Mouse (Mus musculus) CD4-positive, CD25-positive, alpha-beta regulatory T cell, adult 4 months (primary cell): ENCODE results near the gene Fam20c. TPM values are rescaled to one million over a fixed set of nuclear protein-coding genes. Genes with fewer than 3 reads are reported as not detected.

Experiments
- ATAC-seq: one replicate; pipeline ENCODE4 v1.8.0; 2017
- polyA plus RNA-seq, 2 experiments: library from polyadenylated mRNA; unstranded; fragments of 100-300 nt; shearing (Covaris generic); gene quantifications; one replicate each; pipeline ENCODE4 v1.2.1; 2017

Fam20c gene
- polyA plus RNA-seq, 2 experiments from 2014 or later = not detected

DNA sequence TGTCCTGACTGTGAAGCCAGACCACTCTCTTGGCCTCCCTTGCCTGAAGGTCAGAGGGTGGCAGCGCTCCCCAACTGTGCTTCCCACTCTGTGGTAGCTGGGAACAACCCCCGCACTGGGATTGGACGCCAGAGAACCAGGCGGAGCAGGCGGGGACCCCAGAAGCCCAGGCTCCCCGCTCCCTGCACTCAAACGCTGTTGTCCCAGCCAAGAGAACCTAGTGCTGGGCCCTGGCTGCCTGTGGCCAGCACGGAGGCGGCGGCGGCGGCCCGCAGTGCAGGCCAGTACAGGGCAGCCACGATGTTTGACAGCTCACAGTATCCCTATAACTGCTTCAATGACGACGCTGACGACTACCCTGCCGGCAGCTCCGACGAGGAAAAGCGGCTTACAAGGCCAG, 65.5 kb downstream of the Fam20c start, which contains the start of gene Gm5294:
Gene Gm5294, plus strand, starts transcription at position 301 of the 400 bp plus-strand sequence.
- ATAC-seq = no peak

DNA sequence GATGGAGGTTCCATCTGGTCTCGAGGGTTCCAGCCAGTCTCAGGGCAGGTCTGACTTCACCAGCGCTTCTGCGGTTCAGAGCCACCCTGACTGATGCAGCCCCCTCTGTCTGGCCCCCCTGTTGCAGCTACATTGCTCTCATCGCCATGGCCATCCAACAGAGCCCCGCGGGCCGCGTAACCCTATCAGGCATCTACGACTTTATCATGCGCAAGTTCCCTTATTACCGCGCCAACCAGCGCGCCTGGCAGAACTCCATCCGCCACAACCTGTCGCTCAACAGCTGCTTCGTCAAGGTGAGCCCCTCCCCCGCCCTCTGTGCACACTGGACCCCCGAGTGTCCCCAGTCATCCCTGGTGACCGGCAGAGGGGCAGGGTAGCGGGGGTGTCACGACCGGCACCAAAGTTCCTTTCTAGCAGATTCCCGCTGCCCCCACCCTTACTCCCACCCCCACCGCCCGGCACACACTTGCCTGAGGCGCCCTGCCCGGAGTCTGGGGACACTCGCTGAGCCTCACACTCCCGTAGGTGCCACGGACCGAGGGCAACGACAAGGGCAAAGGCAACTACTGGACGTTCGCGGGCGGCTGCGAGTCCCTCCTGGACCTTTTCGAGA, 66.5 kb downstream of the Fam20c start:
- ATAC-seq = no peak

DNA sequence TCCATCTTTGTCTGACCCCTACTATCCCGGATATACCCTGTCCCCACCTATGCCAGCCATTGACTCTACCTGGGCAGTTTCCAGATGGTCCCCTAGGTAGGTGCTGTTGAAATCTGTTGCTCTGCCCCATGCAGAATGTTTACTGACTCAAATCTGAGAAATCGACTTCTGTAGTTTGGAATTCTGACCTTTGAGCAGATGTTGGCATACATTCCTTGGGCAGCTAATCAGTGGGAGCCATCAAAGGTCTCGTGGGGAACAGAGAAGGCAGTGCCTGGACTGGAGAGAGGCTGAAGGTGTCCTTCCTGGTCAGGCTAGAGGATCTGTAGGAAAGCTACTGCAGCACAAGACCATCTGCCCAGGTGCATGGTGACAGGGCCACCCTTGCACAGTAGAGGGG, 70.8 kb downstream of the Fam20c start:
- ATAC-seq = no peak

DNA sequence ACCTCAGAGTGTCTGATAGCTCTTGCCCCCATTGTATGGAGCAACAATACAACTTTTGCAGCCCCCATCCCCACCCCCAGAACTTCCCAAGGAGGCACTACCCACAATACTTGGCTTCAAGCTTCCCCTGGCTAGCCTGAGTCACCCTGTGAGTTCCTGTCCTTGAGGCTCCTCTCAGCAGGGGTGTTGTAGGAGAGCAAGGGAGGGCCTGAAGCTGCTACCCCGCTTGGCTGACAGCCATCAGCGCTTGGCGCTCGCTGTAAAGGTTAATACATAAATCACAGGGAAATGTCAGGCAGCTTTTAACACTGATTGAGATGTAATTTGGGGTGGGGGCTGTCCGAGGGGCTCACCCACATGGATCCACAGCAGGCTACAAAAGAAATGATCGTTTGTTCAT, 79.1 kb downstream of the Fam20c start:
- no peak for ATAC-seq

DNA sequence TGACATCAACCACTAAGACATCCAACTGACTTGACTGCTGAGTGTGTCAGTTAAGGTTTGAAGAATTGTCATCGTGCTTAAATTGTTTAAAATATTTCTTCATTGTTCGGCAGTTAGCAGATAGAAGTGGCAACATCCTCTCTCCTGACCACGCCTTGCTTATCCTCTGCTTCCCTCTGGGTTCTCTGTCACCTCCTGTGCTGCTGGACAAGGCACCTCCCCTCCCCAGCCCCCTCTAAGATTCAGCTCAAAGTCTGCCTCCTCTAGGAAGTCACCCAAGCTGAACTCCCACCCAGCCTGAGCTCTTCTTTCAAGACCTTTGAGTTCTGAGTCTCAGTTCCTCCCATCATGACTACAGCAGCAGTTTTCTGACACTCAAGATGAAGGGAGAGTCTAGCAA, 80.6 kb downstream of the Fam20c start:
- ATAC-seq = no peak

DNA sequence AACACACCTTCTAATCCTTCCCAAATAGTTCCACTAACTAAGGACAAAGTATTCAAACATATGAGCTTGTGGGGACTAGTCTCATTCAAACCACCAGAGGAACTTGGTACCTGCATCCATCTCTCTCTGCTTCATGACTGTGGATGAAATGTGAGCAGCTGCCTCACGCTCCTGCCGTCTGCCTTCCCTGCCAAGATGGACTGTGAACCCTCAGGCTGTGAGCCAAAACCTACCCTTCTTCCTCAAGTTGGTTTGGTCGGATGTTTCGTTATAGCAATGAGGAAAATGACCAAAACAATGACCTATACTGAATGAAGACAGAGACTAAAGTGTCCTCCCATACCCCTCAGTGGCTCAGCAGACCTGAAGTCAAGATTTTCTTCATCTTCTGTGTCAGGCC, 86.7 kb downstream of the Fam20c start:
- ATAC-seq = no peak

DNA sequence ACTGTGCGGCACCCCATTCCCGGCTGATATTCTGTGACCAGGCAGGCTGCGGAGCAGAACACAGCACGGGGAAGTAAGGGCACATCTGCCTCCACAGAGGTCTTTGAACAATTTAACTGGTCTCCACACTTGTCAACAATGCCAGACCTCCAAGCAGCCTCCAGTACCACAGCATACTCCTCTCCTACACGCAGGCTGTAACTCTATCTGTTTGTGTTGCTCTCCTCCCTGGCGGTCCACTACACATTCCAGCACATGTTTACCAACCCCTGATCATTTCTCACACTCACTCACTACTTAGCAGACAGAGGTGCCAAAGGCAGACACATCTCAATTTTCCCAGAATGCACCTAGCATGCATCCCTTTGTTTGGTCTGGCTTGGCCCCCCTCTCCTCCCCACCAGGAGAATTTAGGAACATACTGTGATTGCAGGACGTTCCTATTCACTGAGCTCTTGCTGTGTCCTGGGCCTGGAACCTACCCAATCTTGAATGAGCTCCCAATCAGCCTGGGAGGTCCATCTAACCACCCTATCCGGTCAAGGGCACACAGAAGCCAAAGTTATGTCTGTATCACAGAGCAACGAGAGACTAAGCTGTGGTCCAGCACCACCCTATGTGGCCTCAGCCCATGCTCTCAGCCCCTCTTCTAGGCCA, 89.0 kb downstream of the Fam20c start:
- no peak for ATAC-seq

DNA sequence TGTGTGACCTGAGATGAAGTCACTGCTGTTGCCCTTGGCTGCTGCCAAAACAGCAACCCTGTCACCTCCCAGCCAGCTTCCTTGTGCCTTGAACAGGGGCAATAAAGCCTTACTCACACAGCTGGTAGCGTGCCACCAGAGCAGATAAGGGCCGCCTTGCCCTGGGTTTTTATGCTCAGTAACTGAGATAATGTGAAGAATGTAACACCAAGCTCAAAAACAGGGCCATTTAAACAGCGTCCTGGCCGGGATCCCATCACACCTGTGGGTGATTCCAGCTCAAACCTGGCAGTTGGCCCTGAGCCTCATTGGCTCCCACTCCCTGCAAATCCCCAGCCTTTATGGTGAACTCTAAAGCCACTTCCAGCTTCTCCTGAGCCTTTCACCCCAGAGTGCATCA, 92.2 kb downstream of the Fam20c start:
- ATAC-seq = no peak

DNA sequence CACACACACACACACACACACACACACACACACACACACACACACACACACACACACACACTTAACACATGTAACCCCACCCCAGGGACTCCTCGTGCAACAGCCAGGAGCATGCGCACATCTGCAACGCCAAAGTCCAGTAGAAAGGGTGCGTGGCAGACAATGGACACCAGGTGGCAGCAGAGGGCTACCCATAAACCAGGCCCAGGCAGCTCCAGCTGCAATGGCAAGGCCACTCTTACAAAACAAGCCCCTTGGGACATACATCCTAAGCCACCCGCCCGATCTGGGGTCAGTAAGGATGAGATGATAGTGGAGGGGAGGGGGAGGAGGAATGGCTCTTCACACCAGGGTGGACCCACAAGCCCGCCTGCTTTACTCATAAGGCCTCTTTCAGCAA, 93.8 kb downstream of the Fam20c start:
- ATAC-seq = no peak

DNA sequence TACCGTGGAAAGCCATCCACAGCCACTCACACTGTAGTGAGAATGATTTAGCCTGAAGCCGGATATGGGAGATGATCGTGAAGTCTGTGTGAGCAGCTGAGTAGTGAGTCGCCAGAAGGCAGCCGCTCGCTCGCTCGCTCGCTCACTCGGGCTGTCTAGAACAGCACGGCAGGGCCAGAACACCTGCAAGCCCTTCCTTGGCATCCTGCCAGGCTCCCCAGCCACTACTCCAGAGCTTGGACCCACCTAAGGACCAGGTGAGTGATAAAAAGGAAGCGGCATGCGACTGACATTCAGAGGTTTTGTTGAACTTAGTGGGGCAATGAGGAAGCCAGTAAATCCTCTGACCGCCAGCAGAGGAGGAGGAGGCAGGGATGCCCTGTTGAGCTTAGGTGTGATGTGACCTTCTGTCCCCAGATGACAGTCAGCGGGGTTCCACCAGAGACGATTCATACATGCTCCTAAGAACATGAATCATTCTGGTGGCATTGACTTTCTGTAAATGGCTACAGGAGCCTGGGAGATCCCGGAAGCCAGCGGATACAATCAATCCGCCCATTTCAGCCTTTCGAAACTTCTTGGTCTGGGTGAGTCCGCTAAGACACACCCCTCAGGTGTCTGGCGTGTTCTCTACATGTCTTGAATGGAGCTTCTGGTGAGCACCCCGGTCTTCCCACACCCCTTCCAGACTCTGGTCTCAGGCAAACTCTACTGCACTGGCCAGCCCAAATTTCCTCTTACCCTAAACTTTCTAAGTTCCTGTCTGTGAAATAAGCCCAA, 95.6 kb downstream of the Fam20c start:
- no peak for ATAC-seq

DNA sequence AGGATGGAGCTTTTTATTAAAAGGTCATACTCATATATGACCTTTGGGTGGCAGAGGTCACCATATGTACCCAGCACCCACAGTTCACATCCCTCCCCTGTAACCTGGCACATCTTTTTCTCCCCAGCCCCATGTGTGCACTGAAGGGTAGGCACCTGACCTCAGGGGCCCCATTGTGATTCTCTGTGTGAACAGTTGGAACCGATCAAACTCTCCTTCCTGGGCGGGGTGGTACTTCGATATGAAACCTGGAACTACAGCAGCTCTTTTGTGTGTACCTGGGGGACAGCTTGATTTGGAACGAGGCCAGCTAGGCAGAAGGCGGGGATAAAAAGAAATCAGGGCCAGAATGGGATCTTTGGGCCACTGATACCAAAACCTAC, 96.1 kb downstream of the Fam20c start:
- ATAC-seq = no peak

DNA sequence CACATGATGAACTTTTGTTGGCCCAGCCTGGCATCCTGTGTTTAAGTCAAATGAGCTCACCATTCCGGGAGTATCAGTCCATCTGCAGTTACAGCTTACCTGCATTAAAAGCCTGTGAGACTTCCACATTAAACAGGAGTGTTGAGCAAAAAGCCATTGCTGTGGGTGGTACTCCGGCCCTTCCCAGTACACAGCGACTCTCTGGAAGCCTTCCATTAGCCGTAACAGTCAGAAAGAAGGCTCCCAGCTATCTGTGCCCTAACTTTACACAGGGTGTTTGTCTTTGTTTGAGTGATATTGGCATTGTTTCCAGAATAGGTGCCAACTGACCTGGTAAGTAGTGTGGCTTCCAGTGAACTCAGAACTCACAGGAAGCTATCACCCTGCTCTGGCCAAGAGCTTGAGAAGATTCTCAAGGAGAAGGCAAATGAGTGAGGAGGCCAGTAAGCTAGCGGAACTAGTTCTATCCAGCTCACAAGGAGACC, 97.0 kb downstream of the Fam20c start:
- ATAC-seq = no peak

DNA sequence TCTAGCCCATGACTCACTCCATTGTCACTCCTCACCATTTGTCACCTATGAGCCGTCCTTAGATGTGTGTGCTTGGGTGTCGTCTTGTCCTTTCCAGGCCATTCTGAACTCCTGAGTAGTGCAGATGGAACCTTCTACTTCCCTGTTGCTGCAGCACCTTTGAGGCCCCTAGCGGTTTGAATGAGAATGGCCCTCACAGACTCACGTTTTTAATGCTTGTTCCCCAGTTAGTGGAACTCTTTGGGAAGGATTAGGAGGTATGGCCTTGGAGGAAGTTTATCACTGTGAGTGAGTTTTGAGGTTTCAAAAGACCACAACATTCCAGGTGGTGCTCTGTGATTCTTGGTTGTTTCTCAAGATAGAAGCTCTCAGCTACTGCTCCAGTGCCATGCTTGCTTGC, 97.8 kb downstream of the Fam20c start:
- ATAC-seq = no peak

DNA sequence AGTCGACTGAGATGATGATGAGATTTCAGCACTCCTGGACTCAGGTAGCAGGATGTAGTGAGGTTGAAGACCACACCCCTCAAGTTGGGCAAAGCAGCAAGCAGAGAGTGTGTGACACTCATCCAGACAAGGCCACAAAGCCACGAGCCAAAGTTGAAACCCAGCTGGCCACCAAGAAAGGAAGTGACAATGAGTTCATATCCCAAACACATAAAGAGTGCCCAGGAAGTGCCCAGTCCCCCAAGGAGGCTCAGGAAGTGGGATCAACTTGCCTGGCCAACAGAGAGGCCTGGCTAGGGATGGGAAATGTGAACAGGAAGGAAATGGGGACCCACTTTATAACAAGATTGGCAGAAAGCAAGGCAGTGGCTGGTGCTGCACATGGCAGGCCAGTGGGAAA, 99.0 kb downstream of the Fam20c start:
- no peak for ATAC-seq

DNA sequence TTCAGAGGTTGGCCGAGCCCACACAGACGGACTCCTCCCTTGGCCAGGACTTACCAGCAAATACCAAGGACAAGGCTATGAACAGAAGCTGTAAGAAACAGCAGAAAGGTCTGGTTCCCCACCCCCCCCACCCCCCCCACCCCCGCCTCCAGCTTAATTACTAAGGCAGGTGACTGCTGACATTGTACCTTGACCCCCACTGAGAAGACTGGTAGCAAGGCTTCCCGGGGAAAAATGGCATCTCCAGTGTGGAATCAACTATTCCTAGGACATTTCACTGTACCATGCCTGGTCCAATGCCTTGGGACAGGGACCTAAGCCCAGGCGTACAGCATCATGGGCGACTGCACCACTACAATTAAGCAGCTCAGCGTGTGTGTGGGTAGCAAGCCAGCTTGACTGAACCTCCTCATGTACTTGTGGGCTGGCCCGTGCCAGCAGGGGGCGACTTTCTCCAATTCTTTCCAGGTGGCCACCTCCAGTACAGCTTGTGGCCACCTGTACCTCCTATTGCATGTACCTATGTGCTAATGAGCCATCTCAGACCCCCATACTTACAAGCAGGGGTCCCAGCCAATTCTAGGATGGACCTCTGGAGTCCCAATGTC, 102.8 kb downstream of the Fam20c start:
- ATAC-seq = no peak

DNA sequence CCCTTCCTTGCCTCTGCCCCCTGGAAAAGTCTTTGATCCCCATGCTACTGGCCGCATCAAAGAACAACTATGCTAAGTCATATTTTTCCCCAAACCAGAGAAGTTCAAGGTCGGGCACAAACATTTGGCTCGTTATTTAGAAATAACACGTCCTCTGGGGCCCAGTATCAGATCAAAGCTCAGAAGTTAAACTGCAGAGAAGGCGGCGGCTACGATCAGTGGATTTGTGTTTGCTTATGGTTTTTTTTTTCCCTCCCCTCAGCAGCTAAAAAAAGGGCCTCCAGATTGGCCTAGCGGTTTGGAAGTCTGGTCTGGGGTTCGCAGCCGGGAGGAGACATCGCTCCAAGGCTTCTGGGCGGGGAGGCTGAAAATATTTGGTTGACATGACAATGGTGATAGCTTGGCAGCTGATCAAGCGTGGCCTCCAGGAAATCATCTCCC, 103.5 kb downstream of the Fam20c start:
- ATAC-seq = no peak

Other genes starting within 250 kb of the Fam20c start
- gene 1700123K08Rik, start 189.8 kb upstream of the Fam20c start, polyA plus RNA-seq = not detected
- 10 to 100 TPM; 45.0 to 47.6 TPM for gene Zfp68, start 134.8 kb upstream of the Fam20c start, polyA plus RNA-seq
- 10 to 100 TPM in 1 of 2 experiments, 1 to 10 TPM in 1; 6.6 to 11.8 TPM for gene A430033K04Rik, start 131.7 kb upstream of the Fam20c start, polyA plus RNA-seq
- not detected for gene Gm5294, start 65.6 kb downstream of the Fam20c start, polyA plus RNA-seq
- not detected for gene Pdgfa, start 242.9 kb downstream of the Fam20c start, polyA plus RNA-seq